Mouse (Mus musculus) bone marrow, adult 2 months (tissue): ENCODE data around the gene Upk1b.

Experiments
- CTCF ChIP-seq: fragments of 200-500 bp; IDR thresholded peaks from 2 replicates; pipeline ENCODE4 v1.5.1; 2011; ENCODE audit warnings: low read length, control low read depth; ENCODE audit not compliant: control insufficient read depth, insufficient read depth
- POLR2A ChIP-seq: fragments of 200-500 bp; IDR thresholded peaks from 2 replicates; pipeline ENCODE4 v1.6.1; 2011; ENCODE audit warnings: low read depth, mild to moderate bottlenecking, control low read depth, low read length, borderline replicate concordance; ENCODE audit not compliant: control insufficient read depth

DNA sequence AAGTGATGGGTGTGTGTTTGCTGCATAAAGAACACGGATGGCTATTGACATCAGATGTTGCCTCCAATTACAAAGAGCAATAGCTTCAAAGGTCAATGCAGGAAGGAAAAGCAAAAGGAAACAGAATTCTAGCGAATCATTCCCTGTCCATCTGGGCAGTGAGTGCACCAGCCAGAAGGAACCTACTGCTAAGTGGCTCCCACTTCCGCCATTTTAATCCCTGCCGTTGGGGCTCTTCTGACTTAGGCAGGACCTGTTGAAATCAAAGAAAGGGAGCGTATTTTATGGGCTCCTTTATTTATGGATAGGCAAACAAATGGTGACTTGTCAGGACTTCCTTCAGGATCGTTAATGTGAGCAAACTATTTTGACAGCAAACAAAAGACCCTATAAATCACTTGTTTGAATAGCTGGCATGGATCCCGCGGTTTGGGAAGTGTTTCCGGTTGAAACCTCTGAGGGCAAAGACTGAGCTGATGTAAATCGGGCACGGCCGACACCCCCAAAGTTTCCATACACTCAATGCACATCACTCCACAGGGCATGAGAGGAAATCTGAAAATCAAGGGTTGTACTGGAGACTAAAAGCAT lies 27.1 kb downstream of the Upk1b start:
- TF ChIP-seq POLR2A (no peak), CTCF (no peak)
